Mouse (Mus musculus) hindbrain, postnatal 0 days (tissue): Measurements from ENCODE around the gene Miga1. TPM values are rescaled to one million over a fixed set of nuclear protein-coding genes. Genes with fewer than 3 reads are reported as not detected.
"Not testable (repeated sequence)": the region's sequence is repeated elsewhere in the genome, so short reads cannot be mapped to it uniquely, and the experiment has no call there.

Experiments used
- ATAC-seq: fragments of 200-750 bp; cut with Nextera tagmentation; 2 replicates; pipeline ENCODE4 v1.8.0; 2017; ENCODE audit warnings: mild to moderate bottlenecking, moderate TSS enrichment, moderate library complexity
- DNase-seq: peaks from one replicate; pipeline ENCODE4 v3.0.0-alpha.2; 2015; ENCODE audit warnings: low spot score
- H3K27ac ChIP-seq: fragments of 300-500 bp; sonication (generic); 2 replicates; pipeline ENCODE4 v1.5.1; 2014; ENCODE audit warnings: mild to moderate bottlenecking
- H3K27me3 ChIP-seq: fragments of 300-500 bp; sonication (generic); 2 replicates; pipeline ENCODE4 v1.6.1; 2014; ENCODE audit warnings: low read length, mixed read lengths; ENCODE audit not compliant: insufficient read depth
- H3K36me3 ChIP-seq: fragments of 300-500 bp; sonication (generic); 2 replicates; pipeline ENCODE4 v1.6.1; 2014; ENCODE audit warnings: low read length, mixed read lengths; ENCODE audit not compliant: insufficient read depth
- H3K4me1 ChIP-seq: fragments of 300-500 bp; sonication (generic); 2 replicates; pipeline ENCODE4 v1.6.1; 2014; ENCODE audit warnings: antibody characterized with exemption, low read length, mixed read lengths; ENCODE audit not compliant: insufficient read depth
- H3K4me2 ChIP-seq: fragments of 300-500 bp; sonication (generic); 2 replicates; pipeline ENCODE4 v1.6.1; 2014; ENCODE audit warnings: low read depth, mild to moderate bottlenecking, low read length, moderate library complexity, mixed read lengths
- H3K4me3 ChIP-seq: fragments of 300-500 bp; sonication (generic); 2 replicates; pipeline ENCODE4 v1.5.1; 2014; ENCODE audit warnings: low read length
- H3K9ac ChIP-seq: fragments of 300-500 bp; sonication (generic); replicated peaks from 2 replicates; pipeline ENCODE4 v1.6.1; 2014; ENCODE audit warnings: mild to moderate bottlenecking, low read length, moderate library complexity, mixed read lengths
- H3K9me3 ChIP-seq: fragments of 300-500 bp; sonication (generic); 2 replicates; pipeline ENCODE4 v1.6.1; 2016; ENCODE audit warnings: low read length, mixed read lengths
- CTCF ChIP-seq: IDR thresholded peaks from 2 replicates; pipeline ENCODE4 v1.5.1; 2016; ENCODE audit warnings: antibody characterized with exemption, control low read depth, low read depth
- WGBS: fragments of 180-500 bp; shearing (Covaris S2); extraction: QIAGEN DNeasy Blood & Tissue Kit; methylation state at CpG from one replicate; pipeline ENCODE4 v1.1.7; 2014; 5-methylcytosine and 5-hydroxymethylcytosine counted together
- polyA plus RNA-seq: library from polyadenylated mRNA; unstranded; fragments of >200 nt; fragmentation: Nextera tagmentation; extraction: Ambion mirVana; gene quantifications from 2 replicates; pipeline ENCODE4 v1.2.1, GENCODE M21; 2015
- total RNA-seq: library from RNA; depleted of rRNA; stranded (reverse); fragments of >200 nt; gene quantifications from 2 replicates; pipeline ENCODE4 v1.2.3, GENCODE M21; 2014

The Miga1 gene
- total and polyA plus RNA-seq, 2 experiments from 2014 or later, result 16.7 to 21.1 TPM

- ATAC-seq, result peak; percentile 62
- 37% methylated on average over 7 of the region's 9 CpGs for WGBS
- H3K4me1 ChIP-seq, H3K4me2 ChIP-seq, H3K27ac ChIP-seq, H3K36me3 ChIP-seq, H3K27me3 ChIP-seq, H3K9me3 ChIP-seq, H3K9ac ChIP-seq, H3K4me3 ChIP-seq: not testable (repeated sequence)
- peak; percentile 81 for TF ChIP-seq CTCF
- DNase-seq, result peak; percentile 82
Measured at GRCm38 (mm10) chr3:152259409-152259808, 80.8 kb downstream of the Miga1 start.

GRCm38 (mm10) chr3:152257528-152257927, 82.7 kb downstream of the Miga1 start:
- WGBS, result 86% methylated on average over 3 of the region's 3 CpGs

GRCm38 (mm10) chr3:152250487-152250886, 89.7 kb downstream of the Miga1 start:
- no peak overlapping the region for H3K27ac ChIP-seq
- ATAC-seq (no peak), DNase-seq (no peak)
- no peak overlapping the region for H3K4me3 ChIP-seq
- no peak overlapping the region for H3K4me2 ChIP-seq
- no peaks in the 10 kb centered on the region for H3K27me3 ChIP-seq
- H3K36me3 ChIP-seq, result no peaks in the 10 kb centered on the region
- no peaks in the 10 kb centered on the region for H3K9me3 ChIP-seq
- H3K4me1 ChIP-seq, result no peaks in the 10 kb centered on the region
- no peak overlapping the region for H3K9ac ChIP-seq
- no peak for TF ChIP-seq CTCF
- 98% methylated on average over 1 of the region's 1 CpGs for WGBS

More at GRCm38 (mm10) chr3:152257528-152257927, 82.7 kb downstream of the Miga1 start:
- Histone ChIP-seq H3K9me3 (no peaks in the 10 kb centered on the region), H3K27me3 (no peaks in the 10 kb centered on the region), H3K4me3 (no peak overlapping the region), H3K9ac (no peak overlapping the region), H3K4me1 (no peaks in the 10 kb centered on the region), H3K27ac (no peak overlapping the region), H3K4me2 (no peak overlapping the region), H3K36me3 (no peaks in the 10 kb centered on the region)
- TF ChIP-seq CTCF, result no peak
- no peak for DNase-seq
- no peak for ATAC-seq

- Histone ChIP-seq H3K27me3 (no peaks in the 10 kb centered on the region), H3K27ac (no peak overlapping the region), H3K9ac (no peak overlapping the region), H3K4me3 (no peak overlapping the region), H3K4me2 (no peak overlapping the region), H3K9me3 (no peaks in the 10 kb centered on the region), H3K4me1 (no peaks in the 10 kb centered on the region), H3K36me3 (no peaks in the 10 kb centered on the region)
- WGBS, result 91% methylated on average over 12 of the region's 12 CpGs
- no peak for ATAC-seq
- no peak for TF ChIP-seq CTCF
- no peak for DNase-seq
Measured at GRCm38 (mm10) chr3:152247708-152248107, 92.5 kb downstream of the Miga1 start.

- TF ChIP-seq CTCF, result no peak; the same call in 1 of the 2 replicates
- DNase-seq (no peak), ATAC-seq (no peak)
- 70% methylated on average over 5 of the region's 5 CpGs for WGBS
- Histone ChIP-seq H3K4me1 (no peaks in the 10 kb centered on the region), H3K36me3 (no peaks in the 10 kb centered on the region), H3K9me3 (no peaks in the 10 kb centered on the region), H3K4me3 (no peak overlapping the region), H3K27me3 (no peaks in the 10 kb centered on the region), H3K27ac (no peak overlapping the region), H3K4me2 (no peak overlapping the region), H3K9ac (no peak overlapping the region)
Measured at GRCm38 (mm10) chr3:152245273-152245910, 94.8 kb downstream of the Miga1 start.

- DNase-seq (no peak), ATAC-seq (no peak)
- no peak overlapping the region for H3K4me2 ChIP-seq
- WGBS, result 75% methylated on average over 4 of the region's 4 CpGs
- peaks cover 4% of the 10 kb centered on the region; the same call in 1 of the 2 replicates for H3K36me3 ChIP-seq
- no peaks in the 10 kb centered on the region for H3K4me1 ChIP-seq
- no peaks in the 10 kb centered on the region for H3K9me3 ChIP-seq
- H3K9ac ChIP-seq, result no peak overlapping the region
- no peaks in the 10 kb centered on the region for H3K27me3 ChIP-seq
- H3K4me3 ChIP-seq, result no peak overlapping the region
- no peak overlapping the region for H3K27ac ChIP-seq
- TF ChIP-seq CTCF, result no peak
Measured at GRCm38 (mm10) chr3:152243304-152243703, 96.9 kb downstream of the Miga1 start.

- Histone ChIP-seq H3K27me3 (no peaks in the 10 kb centered on the region), H3K9me3 (no peaks in the 10 kb centered on the region), H3K27ac (no peak overlapping the region), H3K9ac (no peak overlapping the region), H3K4me2 (no peak overlapping the region), H3K4me3 (no peak overlapping the region), H3K4me1 (no peaks in the 10 kb centered on the region), H3K36me3 (peaks cover 4% of the 10 kb centered on the region; the same call in 1 of the 2 replicates)
- ATAC-seq (no peak), DNase-seq (no peak)
- 93% methylated on average over 3 of the region's 3 CpGs for WGBS
- no peak for TF ChIP-seq CTCF
Measured at GRCm38 (mm10) chr3:152241098-152241497, 99.1 kb downstream of the Miga1 start.
